Mouse (Mus musculus): Measurements from ENCODE around the gene Dcun1d1.

Gene Dcun1d1

DNA sequence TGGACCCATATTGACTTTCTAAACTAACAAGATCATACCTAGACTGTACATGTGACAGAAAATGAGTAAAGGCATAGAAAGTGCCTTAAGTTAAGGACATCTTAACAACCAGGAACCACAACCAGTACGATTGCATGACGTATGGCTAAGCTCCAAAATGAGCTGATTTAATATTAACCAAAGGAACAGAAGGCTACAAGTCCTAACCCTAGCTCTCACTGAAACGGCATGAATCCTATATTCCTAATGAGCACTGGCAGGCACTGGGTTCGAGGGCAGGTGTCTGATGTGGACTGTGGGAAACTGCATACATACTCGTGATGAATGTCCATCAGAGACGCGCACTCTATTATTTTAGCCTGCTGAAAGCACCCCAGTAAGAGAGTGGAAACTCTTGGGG, 5.9 kb downstream of the Dcun1d1 start:
- 25% methylated on average over 7 of the region's 7 CpGs for WGBS

DNA sequence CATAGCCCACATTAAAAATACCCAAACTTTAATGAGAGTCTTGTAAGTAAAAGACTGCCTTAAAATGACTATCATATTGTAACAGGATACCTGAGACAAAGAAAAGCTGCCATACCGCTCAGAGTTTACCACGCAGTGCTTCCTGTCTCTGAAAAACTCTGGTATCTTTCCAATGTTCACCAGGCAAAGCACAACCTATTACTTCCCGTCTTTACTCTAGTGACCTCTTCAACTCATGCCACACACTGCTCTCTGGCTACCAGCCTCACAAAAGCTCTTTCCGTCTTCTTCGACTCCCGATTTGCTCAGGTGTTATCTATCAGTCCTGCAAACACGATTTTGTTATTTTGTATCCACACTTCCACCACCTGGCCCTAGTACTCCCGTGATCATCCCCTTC, 7.4 kb downstream of the Dcun1d1 start:
- WGBS: 38% methylated on average over 8 of the region's 8 CpGs

DNA sequence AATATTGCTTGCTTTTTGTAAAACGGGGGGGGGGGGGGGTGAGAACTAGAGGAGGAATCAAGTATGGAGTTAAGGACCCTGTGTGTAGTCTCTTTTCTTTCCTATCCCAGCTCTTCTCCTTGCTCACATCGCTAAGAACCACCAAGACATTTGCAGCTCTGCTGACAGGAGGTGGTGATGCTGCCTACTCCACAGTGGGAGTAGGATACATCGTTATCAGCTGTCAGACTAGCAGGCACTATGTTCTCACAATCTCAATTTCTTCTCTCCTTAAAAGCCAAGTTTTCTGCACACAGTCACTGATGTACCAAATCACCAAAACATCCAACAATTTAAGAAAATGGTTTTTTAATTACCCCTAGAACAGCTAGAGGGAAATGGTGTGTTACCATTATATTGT, 7.8 kb downstream of the Dcun1d1 start:
- 31% methylated on average over 3 of the region's 3 CpGs for WGBS

DNA sequence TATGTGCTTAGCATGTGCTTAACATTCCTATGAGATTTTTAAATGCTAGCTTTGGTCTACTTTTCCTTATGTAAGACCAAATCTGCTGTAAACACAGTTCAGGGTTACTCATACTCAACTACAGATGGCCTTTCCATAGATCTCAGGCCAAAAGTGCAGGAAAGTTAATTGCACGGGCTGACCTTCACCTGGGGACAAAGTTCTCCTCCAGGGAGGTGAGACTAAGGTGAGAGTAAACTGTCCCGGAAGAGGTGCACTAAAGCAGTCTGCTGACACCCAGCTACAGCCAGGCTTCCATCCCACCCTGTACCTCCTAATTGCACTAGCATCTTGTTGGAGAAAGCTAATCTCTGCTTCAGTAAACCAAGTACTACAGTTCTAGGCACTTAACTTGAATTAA, 11.4 kb downstream of the Dcun1d1 start:
- 91% methylated on average over 2 of the region's 2 CpGs for WGBS

DNA sequence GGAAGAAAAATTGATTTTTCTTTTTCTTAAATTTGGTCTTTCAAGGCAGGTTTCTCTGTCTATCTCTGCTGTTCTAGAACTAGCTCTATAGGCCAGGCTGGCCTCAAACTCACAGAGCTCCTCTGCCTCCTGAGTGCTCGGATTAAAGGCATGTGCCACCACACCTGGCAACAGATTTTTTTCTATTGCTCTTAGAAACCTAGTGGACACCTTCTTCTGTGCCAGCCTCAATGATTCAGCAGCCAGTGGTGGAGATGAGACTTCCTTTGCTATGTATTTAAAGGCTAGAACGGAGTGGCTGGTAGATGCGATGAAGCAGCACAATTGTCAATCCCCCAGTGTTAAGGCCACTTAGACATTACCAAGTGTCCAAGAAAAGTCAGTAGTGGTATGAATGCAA, 13.2 kb downstream of the Dcun1d1 start:
- WGBS: 74% methylated on average over 3 of the region's 3 CpGs

DNA sequence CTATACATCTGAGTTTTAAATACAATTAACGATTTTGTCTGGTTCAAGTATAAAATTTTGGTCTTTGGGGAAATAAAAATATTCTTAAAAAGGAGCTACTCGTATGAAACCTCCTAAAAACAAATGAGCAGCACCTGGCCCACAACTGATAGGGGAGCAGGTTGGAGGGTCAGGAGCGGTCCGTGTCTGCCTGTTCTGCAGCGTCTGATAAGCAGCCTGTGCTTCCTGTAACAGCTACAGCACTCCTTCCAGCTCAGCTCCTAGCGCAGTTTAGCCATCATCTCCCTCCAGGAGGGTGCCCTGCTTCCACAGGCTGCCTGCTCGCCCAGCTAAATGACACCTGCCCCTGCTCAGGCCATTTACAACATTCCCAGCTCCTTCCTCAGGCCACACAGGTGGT, 13.8 kb downstream of the Dcun1d1 start:
- WGBS: 78% methylated on average over 7 of the region's 7 CpGs

DNA sequence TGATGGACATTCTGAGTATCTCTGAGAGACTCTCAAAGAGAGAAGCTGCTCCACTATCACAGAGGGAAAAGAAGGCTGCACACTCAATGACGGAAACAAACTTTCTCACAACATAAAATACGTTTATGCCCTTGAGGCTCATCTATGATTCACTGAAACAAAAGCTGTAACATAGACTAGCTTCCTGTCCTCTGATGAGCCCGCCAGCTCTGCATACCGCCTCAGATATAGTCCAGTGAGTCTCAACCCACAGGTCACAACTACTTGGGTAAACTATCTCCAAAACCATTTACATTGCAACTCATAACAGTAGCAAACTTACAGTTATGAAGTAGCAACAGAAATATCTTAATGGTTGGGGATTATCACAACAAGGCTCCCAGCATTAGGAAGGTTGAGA, 14.7 kb downstream of the Dcun1d1 start:
- WGBS: 82% methylated on average over 4 of the region's 4 CpGs

DNA sequence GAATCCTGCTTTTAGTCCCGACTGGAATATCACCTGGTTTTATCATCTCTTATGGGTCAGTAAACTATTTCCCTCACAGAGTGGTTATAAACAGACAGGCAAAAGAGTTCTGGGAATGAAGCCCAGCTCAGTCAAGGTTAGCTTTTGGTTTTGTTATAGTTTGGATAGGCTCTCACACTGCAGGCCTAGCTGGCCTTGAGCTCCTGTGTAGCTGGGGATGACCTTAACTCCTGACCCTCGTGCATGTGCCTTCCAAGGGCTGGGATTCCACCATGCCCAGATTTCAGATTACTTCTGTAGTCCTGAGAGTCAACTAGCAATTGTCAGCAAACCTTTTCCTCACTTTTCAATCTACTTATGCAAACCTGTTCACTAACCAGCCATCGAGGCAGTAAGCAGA, 19.0 kb downstream of the Dcun1d1 start:
- WGBS: 86% methylated on average over 3 of the region's 3 CpGs

DNA sequence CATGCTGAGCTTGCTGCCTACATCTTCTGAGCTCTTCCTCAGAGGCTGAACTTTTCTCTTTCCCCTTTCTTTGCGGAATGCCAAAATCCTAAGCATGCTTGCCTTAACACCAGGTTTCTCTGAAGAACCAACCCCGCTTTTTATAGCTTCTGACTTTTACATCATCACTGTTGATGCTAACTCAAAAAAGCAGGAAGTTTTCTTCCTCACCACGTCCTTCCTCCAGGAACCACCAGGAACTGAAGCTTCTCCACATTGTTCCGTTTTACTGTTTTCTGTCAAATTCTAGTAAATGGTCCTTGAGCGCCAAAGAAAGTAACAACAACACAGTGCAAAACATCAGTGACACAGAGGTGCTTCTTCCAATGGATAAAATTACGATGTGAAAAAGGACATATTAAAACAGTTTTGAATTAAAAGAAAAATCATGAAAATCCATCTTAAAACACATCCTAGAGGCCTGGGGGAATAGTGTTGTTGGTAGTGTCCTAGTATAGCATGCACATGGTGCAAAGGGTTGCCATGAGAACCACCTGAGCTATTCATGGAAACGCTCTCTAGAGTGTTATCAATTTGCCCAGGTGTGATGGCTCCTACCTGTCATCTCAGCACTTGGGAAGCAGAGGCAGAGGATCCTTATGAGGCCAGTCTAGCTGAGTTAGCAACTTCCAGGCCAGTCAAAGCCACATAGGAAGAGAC, 28.1 kb downstream of the Dcun1d1 start:
- 58% methylated on average over 7 of the region's 7 CpGs for WGBS

DNA sequence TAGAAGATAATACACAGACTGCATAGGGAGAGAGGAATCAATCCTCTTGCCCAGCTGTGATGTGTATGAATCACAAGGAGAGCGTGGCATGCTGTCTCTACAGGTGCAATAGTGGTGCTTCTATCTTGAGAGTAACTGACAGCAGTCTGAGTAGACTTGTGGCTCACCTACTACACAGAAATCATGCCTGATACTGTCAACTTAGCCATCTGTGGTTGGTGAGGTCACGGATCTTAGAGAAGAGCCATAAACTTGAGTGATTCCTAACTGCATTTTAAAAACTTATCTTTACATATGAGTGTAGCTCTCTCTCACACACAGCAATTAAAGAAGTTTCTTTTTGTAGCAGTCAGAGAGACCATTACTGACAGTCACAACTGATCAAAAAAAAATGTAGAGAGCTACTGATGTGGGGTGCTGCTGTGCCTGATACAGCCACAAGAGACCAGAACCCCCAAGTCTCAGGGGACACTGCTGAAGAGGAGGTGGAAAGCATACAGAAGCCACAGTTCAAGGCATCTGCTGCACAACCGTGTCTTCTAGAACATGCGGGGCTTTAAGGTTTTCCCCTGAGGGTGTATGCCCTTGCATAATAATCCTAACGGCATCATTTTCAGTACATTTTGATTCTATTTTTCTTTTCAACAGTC, 36.6 kb downstream of the Dcun1d1 start:
- WGBS: 79% methylated on average over 5 of the region's 5 CpGs

DNA sequence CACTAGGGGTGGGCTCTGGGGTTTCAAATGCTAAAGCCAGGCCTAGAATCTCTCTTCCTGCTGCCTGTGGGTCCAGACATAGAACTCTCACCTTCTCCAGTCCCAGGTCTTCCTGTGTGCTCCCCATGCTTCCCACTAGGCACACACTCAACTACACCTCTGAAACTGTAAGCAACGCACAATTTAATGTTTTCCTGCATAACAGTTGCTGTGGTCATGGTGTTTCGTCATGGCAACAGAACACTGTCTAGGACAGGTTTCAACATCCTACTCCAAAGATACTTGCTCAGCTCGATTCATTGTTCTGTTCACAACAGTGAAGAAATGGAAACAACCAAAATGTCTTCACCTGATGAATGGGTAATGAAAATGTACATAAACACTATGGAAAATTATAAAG, 38.1 kb downstream of the Dcun1d1 start:
- 92% methylated on average over 3 of the region's 3 CpGs for WGBS

DNA sequence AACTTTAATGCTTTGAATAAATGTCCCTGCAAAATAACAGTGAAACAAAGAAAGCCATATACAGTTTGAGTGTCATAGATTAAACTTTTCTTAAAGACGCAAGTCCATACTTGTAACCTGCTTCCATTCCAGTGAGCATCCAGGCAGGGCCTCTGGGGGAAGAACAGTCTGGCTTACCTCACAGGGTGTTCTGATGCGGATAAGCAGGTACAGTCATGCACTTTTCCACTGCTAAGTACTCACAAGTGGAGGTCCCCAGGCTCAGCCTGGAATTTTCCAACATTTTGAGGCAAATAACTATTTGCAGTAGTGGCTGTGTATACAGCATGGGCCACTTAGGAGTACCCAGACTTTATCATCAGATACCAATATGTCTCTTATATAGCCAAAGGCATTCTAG, 39.3 kb downstream of the Dcun1d1 start:
- WGBS: 98% methylated on average over 2 of the region's 2 CpGs

DNA sequence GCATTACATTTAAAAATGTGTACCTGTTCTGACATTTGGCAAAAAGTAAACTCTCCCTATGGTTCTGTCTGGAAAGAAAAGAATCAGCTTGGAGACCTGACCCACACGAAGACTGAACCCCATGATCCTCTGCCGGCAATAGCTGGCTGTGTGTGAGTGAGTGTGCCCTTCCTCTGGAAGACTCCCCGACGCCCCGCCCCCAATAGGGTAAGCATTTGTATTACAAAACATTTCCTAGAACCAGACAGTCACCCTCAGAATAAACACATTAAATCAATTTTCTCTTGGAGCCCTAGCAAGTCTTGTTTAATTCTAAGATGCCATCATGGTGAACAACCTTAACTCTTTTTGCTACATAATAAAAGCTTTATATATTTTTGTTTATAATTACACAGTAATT, 44.1 kb downstream of the Dcun1d1 start:
- WGBS: 90% methylated on average over 5 of the region's 5 CpGs

DNA sequence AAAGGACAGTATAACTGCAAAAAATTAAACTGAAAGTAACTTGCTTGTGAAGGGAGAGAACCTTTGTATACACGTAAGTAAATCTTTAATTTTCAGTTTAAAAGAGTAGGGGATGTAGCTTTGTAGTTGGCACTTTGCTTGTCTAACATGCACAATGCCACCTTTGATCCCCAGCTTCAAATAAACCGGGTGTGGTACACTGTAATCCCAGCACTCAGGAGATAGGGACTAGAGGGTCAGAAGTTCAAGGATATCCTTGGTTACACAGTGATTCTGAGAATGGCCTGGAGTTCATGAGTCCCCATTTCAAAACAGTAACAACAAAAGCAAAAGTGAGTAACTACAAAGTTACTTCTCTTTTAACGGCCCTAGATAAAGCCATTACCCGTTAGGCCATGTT, 46.1 kb downstream of the Dcun1d1 start:
- 93% methylated on average over 4 of the region's 4 CpGs for WGBS

DNA sequence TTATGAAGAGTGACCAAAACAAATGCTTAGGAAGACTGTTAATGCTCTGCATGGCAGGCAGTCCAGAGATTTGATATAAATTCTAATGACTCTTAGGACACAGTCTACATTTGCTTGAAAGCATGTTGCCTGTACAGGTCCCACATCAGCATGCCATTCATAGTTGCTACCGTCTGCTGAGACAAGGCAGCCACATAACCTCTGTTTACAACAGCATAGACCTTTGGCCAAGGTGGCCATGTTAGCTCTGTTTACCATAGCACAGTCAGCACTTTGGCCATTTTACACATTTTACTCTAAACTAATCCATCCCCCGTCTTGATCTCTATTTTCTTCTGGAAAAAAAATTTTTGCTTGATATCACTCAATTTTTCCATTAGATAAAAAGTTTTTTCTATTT, 47.7 kb downstream of the Dcun1d1 start:
- WGBS: 96% methylated on average over 2 of the region's 2 CpGs

DNA sequence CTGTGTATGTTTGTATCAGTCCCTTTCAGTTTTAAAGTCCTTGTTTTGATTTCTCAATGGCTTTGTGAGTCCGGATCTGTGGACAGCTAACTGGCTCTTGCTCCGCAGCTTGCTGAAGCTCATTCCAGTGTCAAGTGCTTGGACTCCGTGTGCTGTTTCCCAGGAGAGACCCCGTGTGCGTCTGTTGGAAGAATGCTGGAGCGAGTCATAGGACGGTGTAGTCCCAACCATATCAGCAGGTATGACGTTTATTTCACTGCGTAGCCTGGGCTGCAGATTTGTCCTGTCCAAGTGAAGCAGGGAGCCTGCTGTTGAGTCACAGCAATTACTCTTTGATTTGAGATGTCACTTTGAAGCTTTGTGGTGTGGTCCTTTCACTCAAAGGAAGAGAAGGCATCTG, 87.9 kb downstream of the Dcun1d1 start:
- WGBS: 93% methylated on average over 9 of the region's 9 CpGs
